Mouse (Mus musculus): ENCODE data around the gene Syt15. TPM values are rescaled to one million over a fixed set of nuclear protein-coding genes. Genes with fewer than 3 reads are reported as not detected.
"Not testable (repeated sequence)": the region's sequence is repeated elsewhere in the genome, so short reads cannot be mapped to it uniquely, and the experiment has no call there.

Gene Syt15
- total RNA-seq, 2 experiments from 2014 or later, result 0.63 to 1.2 TPM

DNA sequence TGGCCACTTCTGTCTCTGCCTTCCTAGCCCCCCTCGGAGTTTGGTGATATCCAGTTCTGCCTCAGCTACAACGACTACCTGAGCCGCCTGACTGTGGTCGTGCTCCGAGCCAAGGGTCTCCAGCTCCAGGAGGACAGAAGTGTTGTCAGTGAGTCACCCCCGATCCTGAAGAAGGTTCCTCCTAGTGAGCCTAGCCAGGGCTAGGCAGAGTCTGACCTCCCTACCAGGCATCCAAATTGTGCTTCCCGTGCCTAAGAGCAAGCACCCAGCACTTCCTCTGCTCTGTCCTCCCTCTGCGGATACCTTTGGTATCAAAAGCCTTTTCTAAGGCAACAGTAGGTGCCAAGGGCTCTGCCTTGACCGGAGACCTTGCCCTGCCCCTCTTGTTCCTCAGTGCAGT, 6.6 kb downstream of the Syt15 start:
- intact Hi-C loops (cut with DNase I), result no loop called here
- no peak for DNase-seq

DNA sequence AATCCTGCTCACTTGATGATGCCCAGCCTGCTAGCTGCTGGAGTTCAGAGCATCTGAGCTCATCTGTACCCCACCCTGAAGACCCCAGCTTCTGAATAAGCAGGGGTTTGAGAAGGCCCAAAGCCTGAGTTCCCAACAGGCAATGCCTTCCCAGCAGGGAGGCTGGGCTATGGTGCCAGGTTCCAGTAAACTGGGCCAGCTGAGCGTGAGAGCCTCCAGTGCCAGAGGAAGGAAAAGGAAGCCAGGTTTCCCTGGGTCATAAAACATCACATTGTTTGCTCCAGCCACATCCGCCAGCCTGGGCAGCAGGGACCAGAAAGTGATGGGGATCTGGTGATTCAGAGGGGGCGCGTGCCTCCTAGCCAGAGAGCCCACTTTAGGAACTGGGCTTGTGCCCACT, 7.2 kb downstream of the Syt15 start:
- intact Hi-C loops (cut with DNase I), result no loop called here
- DNase-seq, result no peak

DNA sequence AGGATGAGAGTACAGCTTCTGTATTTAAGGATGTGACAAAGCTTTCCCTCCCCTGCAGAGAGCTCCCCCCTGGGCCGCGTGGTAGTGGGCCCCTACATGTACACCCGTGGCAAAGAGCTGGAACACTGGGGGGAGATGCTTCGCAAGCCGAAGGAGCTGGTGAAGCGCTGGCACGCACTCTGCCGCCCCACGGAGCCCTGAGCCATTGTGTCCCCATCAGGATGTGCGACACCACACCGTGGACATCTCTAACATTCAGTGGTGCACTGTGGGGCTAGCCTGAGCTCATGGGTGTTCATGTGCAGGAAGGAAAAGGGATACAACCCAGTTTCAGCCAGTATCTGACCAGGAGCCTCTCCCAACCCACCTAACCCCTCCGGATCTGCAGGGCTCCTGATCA, 8.6 kb downstream of the Syt15 start:
- intact Hi-C loops (cut with DNase I), result no loop called here
- no peak for DNase-seq

DNA sequence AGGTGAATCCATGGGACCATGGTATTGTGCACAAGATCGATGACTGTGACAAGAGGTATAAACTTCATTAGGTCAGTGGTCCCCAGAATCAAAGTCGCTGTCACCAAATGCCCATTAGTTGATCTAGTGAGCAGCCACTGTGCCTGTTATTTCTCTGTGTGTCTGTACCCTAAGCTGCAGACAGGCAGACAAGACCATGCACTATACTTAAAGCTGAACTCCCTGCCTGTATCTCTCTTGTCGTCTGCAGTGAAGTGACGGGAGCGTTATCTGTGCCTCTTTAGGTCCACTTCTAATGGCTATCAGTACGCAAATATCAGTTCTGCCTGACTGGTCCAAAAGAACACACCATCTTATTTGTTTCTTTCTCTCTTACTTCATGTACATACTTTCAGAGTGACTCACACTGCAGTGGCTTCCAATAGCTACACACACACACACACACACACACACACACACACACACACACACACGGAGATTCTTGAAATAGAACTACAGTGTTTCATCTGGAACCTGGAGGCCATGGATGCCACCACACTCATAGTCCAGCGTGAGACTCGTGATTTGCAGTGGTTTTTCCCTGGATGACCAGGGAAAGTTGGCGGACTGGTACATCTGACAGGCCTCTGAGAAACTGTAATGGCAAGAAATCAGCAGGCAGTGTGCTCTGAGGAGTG, 9.6 kb downstream of the Syt15 start:
- intact Hi-C loops (cut with DNase I), result no loop called here
- DNase-seq, result no peak

DNA sequence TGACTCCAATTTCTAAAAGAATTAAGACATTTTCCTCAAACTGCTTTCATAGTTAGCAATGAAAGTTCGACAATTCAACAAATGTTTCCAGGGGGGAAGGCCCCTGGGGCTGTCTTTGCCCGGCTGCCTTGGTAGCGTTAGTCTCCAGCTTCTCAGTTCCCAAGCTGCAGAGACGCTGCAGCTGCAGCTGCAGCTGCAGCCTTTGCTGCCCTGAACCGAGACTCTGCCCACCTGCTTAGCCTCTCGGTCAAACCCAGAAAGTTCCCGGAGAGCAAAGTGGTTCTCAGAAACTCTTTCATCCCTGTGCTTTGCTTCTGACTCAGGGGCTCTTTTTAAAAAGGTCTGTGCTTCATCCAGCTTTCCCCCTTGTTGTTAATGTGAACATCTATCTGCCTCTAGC, 12.9 kb downstream of the Syt15 start:
- intact Hi-C loops (cut with DNase I), result no loop called here
- no peak for DNase-seq

DNA sequence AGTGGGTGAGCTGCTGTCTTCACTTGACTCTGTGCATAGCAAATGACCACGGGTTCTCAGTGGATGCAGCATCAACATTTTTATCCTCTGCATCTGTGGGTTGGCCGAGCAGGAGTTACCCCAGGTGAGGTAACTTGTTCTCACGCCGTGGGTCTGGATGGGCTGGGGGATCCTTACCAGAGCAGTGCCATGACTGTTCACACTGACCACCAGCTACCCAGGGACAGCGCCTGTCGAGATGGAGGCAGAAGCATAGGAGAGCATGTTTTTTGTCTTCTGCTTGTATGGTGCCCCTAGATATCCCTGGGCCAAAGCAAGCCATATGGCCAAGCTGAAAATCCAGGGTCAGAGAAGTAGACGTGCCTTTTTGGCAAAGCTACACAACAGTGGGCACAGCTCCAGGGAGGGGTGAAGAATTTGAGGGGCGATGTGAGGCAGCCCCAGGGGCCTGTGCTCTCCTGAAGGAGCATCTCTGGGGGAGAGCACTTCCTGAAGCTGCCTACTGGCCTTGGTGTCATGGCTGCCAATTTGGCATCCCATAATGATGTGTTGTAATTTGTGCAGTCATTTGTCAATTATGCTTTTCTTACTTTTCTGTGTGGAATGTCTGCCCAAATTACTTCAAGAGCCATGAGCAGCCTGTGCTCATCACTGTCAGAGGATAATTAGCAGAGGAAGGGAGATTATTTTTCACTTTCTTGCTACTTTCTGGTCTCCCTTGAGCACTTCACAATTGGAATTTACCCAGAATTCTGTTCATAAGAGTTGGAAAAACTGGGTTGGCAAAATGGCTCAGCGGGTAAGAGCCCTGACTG, 13.7 kb downstream of the Syt15 start:
- DNase-seq, result no peak
- intact Hi-C loops (cut with DNase I), result no loop called here

DNA sequence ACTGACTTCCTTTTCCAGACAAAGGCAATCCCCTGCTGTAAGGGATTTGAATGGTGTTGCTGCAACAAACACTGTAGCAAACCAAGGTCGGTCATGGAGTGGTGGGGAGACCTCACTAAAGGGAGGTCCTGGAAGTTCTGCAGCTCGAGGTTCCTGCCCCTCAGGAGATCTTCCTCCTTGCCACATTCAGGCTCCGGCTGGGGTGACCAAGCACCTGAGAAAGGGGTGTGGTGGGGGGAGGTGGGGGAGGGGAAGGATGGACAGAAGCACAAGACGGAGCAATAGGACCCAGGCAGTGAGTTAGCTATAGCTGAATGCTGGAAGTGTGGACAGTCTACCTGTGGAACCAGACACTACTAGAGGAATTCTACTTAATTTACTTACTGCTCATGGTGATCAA, 14.5 kb downstream of the Syt15 start:
- no peak for DNase-seq
- intact Hi-C loops (cut with DNase I), result no loop called here

DNA sequence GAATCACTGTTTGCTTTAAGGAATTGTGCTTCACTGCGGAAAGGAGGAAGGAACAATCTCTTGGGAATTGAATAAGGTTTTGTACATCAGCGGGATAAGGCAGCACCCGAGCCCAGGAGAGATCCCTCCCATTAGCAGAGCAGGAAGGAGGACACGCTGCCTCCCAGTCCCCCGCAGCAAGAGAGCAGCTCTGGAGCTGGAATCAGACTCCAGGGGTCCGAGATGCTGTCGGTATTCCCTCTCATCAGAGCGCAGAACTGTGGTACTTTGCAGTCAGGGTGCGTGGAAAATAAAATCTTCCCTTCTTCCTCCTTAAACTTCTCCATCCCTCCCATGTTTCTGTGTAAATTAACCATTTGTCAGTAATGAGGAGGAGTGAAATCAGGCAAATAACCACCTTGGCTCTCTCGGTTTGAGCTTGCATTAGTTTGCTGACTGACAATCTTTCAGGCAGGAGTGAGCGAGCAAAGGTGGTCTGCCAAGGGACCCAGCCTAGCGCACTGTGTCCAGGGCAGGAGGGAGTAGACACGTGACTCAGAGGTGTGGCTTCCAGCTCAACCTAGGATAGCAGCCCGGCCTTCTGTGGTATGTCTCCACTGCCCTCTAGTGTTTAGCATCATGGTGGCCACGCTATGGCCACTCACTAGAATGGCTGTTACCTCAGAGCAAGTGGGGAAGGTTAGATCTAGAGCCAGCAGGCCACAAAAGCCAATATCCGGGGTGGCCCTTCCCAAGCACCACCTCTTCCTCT, 15.4 kb downstream of the Syt15 start:
- peak; percentile 59 to 69 for DNase-seq
- intact Hi-C loops (cut with DNase I), result loop anchor here (1.0 to 5.0 kb wide), 3 partner anchors 128 to 278 kb away; no protein-coding TSS in a partner anchor

DNA sequence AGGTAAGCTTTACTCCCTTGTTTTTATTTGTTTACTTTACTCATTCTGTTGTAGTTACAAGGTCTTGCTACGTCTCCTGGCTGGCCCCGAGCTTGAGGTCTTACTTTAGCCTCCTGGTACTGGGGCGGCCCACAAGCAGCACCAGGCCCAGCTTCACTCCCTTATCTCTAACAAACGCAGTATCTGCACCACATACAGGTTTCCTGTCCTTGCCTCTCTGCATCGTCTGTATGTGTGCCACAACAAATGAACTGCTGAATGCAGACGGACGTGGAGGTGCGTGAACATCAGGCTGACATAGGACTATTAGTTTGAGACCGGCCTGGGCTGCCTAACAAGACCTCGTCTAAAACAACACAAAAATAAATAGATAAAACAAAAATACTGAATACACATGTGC, 20.9 kb downstream of the Syt15 start:
- no peak for DNase-seq
- intact Hi-C loops (cut with DNase I), result no loop called here

DNA sequence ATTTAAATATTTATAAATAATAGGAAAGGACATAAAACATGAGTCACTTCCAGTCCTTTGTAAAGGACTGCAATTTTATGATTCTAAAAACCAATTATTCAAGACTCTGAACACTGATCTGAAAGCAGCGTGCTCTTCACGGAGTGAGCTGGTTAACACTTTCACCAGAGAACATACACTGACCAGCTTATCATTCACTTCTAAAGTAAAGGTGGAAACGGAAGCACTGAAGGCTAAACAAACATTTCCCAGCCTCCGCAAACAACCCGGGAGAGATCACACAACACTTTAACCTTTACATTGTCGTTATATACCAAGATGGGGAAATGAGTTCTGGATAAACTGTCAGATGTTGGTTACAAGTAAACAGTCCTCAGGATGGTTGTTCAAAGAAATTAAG, 21.3 kb downstream of the Syt15 start:
- intact Hi-C loops (cut with DNase I), result no loop called here
- DNase-seq, result no peak

DNA sequence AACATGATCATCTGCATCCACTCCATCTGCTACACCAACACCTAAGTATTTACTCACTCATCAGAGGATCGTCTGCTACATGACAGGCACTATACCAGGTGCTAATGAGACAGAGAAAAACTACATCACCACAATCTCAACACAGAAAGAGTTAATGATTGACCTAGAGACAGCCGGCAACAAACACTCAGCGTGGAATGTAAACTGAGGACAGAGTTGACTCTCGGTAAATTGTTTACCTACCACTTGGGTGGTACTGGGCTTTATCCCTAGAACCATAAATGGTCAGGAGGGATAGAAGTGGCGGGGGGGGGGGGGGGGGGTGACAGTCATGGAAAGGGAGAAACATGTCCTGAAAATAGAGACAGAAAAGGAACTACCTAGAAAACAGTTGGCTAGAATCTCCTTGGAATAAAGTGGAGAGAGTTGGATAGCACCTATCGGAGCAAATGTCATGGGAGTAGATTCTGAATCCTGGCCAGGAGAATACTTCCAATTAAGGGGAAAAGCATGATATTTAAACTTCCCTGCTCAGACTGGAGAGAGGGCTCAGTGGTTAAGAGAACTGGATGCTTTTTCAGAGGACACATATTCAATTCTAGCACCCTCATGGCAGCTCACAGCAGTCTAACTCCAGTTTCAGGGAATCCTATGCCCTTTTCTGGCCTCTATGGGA, 33.2 kb downstream of the Syt15 start:
- intact Hi-C loops (cut with DNase I), result no loop called here
- DNase-seq, result peak in 1 of 2 experiments; percentile 8

DNA sequence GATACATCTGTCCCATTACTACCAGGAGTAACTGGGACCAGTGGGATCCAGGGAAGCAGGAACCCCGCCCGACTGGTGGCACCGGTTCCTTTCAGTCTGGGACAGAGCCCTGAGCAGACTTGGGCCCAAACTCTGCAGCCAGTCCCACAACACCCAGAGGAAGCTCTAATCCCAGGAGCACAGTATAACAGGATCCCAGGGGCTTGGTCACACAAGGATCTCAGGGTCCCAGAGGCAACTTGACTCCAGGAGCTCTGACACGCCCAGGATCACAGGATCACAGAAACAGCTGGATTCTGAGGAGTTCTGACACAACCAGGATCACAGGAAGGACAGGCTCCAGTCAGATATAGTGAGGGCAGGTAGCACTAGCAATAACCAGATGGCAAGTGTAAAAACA, 33.9 kb downstream of the Syt15 start:
- DNase-seq, result no peak
- intact Hi-C loops (cut with DNase I), result no loop called here

DNA sequence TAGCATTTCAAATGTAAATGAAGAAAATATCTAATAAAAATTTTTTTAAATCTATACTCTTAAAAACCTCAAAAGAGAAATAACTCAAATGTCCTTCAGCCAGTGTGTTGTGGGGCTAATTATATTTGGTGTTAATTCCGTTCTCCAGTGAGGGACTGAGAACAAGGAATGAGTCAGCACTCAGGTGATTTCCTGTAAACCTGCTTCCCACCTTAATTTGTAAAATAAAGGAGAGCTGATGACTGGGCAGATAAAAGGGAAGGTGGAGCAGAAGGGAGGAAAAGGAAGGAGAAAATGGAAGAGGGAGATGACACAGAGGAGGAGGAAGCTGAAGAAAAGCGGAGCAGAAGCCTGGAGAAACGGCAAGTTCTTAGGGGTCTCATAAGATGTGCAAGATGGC, 39.1 kb downstream of the Syt15 start:
- intact Hi-C loops (cut with DNase I); DNase-seq: not testable (repeated sequence)

DNA sequence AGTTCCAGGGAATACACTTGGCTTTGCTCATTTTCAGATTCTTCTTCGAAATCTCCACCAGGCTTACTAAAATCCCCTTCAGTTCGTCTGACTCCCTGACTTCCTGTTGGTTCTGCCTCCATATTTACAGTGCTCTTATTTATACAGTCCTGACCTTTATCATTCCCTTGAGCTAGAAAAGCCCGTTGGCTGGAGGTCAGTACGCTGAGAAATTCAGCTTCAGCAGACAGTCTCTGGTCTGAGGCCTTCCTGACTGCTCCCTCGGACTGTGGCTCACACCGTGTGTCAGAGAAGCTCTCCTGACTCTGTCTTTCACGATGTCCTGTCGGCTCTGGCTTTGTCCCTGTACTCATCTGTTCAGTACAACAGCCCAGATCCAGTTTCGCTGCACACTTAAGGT, 48.7 kb downstream of the Syt15 start:
- intact Hi-C loops (cut with DNase I), result no loop called here
- DNase-seq, result no peak

DNA sequence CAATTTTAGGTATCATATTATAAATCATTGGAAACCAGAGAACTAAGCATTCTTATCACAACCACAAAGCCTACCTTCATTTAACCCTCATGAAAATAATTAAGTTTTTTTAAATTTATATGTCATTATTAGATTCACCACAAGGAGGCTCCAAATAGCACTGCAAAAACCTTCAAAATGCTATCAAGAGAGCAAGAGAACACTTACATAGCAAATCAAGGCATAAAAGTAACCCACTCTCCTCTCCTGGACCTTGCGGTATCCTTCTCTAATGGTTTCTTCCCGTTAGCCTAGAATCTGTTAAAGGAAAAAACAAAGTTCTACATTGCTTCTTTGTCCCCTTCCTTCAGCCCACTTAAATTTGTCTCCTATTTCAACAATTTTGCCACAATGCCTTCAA, 53.9 kb downstream of the Syt15 start:
- intact Hi-C loops (cut with DNase I), result loop anchor here (5.0 kb wide), 2 partner anchors 39 to 129 kb away; partner anchors contain the start of genes Glud1 and Shld2

DNA sequence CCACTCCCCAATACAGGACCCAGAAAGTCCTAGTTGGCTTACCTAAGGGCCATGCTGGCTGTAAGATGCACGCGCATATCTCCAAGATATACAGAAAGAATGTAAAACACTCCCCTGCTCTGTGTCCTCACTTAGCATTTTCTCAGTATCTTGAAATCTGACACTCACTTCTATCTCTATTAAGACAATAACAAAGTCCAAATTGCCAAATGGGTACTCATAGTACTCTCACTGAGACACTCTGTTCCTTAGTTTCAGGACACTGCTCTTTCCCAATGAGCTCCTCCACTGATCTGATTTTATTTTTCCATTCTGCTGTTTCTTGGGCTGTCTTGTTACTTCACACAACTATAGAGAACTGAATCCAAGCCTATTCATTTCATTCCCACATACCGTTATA, 54.7 kb downstream of the Syt15 start:
- intact Hi-C loops (cut with DNase I), result loop anchor here (1.0 to 5.0 kb wide), 3 partner anchors 38 to 128 kb away; partner anchors contain the start of genes Glud1 and Shld2
- DNase-seq, result no peak

More for the DNA sequence above, 53.9 kb downstream of the Syt15 start:
- no peak for DNase-seq

DNA sequence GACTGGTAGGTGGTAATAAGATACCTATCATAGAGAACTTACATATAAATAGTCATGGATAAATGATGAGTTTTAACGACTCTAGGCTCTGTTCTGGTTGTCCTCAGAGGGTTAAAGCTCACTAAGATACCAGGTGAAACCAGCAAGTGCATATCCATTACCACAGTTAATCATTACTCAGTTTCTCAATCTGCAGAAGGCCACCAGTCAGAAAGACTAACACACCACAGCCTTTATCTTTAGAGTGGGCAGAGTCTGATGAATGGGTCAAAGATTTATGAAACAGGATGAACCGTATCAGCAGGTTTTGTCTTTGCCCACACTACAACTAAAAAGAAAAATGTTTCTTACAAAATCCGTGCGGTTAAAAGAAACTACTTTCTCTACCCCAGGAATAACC, 55.8 kb downstream of the Syt15 start:
- intact Hi-C loops (cut with DNase I), result no loop called here
- no peak for DNase-seq

DNA sequence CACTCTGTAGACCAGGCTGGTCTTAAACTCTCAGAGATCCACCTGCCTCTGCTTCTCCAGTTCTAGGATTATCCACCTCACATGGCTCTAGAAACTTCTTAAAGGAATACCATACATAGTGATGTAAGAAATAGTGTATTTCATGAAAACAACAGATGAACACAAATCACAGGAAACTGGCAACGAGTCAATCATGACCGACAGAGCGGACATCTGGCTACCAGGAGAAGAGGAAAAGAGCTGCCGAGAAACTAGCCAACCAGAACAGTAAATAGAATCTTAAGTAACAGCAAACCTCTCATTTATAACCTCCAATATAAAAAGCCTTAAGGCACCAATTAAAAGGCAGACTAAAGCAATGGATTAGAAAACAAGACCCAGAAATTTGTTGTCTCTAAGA, 60.3 kb downstream of the Syt15 start:
- intact Hi-C loops (cut with DNase I), result no loop called here
- peak in 1 of 2 experiments; percentile 7 for DNase-seq
